Mouse (Mus musculus): ENCODE measurements around the gene Tmem178b.

DNA sequence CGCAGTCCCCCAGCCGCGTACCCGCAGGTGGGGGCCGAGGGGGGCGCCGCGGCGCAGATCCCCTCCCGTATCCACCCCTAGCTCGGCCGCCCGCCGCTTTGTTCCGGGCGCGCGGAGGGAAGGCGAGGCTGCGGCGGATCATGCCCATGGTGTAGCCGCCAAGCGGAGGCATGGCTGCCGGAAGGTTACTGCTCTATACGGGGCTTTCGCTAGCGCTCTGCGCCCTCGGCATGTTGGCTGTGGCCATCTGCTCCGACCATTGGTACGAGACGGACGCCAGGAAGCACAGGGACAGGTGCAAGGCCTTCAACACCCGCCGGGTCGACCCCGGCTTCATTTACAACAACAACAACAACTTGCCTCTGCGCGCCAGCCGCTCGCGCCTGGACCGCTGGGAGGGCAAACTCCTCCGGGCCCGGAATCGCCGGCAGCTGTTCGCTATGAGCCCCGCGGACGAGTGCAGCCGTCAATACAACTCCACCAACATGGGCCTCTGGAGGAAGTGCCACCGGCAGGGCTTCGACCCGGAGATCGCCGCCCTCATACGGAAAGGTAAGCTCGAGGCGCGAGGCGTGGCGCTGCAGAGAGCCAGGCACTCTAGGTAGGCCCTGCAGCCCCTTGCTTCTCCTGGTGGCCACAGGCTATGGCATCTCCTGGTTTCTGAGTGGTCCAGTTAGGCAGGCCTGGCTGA is at the start of gene Tmem178b:
- no peak for TF ChIP-seq CTCF (IDR thresholded peaks at IDR 0.05; ENCODE audit: control insufficient read depth, insufficient read depth, low read length)
- no peak for TF ChIP-seq POLR2A (IDR thresholded peaks at IDR 0.05; ENCODE audit: borderline replicate concordance, control insufficient read depth, low read depth, low read length)
